Mouse (Mus musculus) layer of hippocampus, postnatal 25 days (tissue): ENCODE measurements at regions not wholly inside any gene's neighbourhood (a gene's known extent, or its start where the extent isn't known, plus 50 kb on each side); places are given as distances from the start of the nearest gene placed in this dataset.
A peak's percentile ranks its signal among the peaks of the same experiment; 100 is the strongest.

Experiments
- DNase-seq, 2 experiments: peaks; one replicate each; pipeline ENCODE4 v3.0.0; 2022; ENCODE audit warnings: mixed read lengths in 2 of 2, low spot score in 1 of 2; ENCODE audit errors: extremely low spot score in 1 of 2

- no peak for DNase-seq
Measured at GRCm38 (mm10) chr2:74015146-74015545, 104.0 kb upstream of the Atp5g3 start.

DNA sequence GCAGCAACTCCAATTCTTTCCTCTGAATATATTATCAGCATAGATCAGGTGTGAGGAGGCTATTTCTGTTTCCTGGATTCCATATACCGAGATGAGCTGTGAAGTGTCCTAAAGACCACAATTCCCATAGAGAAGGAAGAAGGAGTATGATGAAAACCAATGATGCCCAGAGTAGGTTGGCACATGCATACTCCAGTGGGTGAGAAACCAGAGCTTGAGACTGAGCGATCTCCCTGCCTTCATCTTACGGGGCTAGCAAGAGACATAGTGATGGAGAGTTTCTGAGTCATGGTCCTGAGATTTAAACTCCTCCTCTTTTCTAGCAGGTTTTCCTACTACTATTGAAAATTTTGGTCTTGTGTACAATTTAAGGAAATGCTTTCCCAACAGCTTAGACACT, 103.1 kb upstream of the Atp5g3 start:
- no peak for DNase-seq

GRCm38 (mm10) chr2:73998531-73998930, 87.4 kb upstream of the Atp5g3 start:
- no peak for DNase-seq

GRCm38 (mm10) chr2:73996986-73997385, 85.9 kb upstream of the Atp5g3 start:
- DNase-seq, result no peak

- DNase-seq, result no peak
Measured at GRCm38 (mm10) chr2:73991818-73992217, 80.7 kb upstream of the Atp5g3 start.

DNA sequence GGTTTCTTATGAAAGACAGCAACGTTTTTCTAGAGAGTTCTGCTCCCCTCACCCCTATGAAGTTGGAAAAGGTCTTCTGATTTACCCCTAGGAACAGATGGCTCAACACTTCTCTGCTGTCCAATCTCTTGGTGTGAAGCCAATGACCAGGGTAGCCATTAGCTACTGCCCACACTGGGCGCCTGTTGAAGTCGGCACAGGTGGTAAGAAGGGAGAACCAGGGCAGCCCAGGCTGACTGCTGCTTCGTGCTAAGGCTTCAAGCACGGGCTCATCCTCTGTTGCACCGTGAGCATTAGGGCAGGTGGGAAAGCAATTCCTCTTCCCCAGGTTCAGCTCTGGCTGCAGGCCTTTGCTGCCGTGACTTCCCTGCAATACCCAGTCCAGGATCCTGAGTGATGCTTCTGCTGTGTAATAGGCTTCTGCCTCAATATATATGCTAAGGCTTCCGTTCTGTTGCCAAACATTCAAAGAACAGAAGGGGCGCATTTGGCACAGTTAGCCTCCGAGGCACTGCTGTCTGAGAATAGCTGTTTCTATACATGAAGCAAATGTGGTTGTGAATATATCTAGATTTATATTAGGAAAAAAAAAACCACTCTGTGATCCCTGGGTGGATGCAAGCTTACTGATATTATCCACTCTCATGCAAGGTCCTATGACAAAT, 76.4 kb upstream of the Atp5g3 start:
- DNase-seq, result no peak

DNA sequence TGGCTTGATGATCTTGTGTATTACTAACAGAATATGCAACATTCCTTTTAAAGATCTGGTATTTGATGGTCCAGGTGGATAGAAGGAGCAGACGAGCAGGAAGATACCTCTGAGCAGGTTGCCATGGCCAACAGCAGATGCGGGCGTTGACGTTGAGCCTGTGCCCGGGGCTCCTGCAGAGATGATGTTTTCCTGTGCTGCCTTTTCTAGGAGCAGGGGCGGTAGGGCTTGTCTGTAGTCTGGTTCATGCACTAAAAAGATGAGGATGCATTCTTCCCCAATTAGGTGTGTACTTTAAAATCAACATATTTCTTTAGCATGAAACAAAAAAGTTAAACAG, 74.8 kb upstream of the Atp5g3 start:
- DNase-seq, result no peak

DNA sequence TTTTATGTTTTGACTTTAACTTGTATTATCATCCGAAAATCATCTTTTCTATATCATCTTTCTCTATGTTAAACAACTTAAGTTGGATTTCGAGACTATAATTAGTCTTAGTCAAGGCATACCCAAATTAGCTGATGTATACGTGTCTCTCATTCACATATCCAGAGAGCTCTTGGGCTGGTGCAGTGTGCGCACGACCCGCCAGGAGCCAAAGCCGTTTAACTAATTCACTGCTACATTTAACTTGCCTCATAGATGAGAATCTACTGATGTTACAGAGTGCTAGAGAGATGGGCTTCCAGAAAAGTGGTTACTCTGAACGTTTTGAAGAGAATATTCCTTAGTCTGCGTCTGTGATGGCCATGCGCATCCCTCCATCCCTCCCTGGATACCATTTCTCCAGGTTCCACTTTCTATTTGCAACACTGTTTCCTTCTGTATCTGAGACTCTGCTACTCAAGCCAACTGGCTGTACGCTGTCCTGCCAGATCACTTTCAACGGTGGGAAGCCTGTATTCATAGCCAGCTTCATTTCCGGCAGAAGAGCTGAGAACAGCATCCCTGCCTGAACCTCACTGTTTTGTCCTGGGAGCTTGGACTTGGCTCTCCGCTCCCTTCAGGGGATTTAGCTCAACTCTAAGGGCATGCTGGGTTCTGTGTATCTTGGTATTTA, 74.2 kb upstream of the Atp5g3 start:
- no peak for DNase-seq

DNA sequence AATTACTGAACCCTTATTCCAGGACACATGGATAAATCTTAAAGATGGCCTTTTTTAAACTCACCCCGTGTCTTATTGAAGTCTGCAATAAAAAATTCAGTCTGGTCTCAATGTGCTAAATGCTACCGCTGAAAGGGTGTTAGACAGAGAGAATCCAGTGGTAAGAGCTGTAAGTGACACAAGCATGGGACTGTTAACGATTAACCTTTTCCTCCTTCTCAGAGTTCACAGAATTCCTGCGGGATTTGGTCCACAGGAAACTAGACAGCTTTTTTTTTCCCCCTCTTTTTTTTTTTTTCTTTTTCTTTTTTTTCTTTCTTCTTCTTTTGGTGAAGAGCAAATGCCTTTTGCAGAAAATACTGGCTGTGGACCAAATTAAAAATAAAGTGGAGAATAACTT, 72.0 kb upstream of the Atp5g3 start:
- no peak for DNase-seq

DNA sequence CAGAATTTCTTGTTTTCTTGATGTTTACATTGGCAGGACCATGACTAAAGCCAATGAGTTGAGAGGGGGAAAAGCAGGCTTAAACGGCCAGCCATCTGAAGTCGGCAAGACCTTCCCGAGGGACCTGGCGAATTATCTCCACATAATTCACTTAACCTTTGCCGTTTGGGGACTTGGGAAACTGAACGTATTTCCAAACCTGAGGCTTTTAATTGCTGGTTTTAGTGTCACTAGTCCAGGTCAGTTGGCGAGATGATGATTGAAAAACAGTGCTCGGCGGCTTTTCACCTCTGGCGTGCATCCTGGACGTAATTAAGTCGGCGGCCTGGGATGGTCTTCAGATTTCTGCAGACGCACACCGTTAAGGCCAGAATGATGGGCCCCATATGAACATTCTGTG, 66.9 kb upstream of the Atp5g3 start:
- DNase-seq, result no peak

DNA sequence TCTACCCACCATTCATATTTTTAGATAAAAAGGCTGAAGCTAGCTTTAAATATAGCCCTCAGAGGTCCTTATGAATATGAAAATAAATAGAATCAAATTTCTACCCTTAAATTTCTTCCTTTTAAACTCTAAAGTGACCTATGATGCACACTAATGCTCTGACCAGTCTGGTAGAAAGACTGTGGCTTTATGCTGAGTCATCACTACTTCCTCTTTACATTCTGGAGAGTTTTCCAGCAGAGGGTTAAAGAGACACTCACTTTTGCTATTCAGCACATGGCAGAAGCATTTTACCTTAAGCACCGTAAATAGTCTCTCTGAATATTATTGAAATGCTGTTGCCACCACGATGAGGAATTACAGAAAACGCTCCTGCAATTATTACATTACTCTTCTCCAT, 62.6 kb upstream of the Atp5g3 start:
- DNase-seq, result no peak

GRCm38 (mm10) chr2:73967618-73968017, 56.5 kb upstream of the Atp5g3 start:
- no peak for DNase-seq

DNA sequence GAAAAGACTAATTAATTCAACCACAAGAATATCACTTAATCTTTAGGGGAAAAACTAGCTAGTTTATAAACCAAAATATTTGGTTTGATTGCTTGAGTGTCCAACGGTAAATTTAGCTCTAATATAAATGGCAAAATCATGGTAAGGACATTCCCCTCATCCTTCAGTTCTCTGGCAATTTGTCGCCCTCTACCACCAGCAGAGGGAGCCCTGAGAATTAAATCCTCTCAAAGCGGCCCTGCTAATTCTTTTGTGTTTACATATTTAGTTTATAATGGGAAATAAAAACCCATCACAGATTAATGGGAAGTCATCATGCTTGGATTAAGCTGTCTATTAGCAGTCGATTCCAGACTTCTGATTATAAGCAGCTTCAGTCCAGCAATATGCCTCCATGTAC, 54.5 kb upstream of the Atp5g3 start:
- DNase-seq, result peak; percentile 15 to 71
